Mouse (Mus musculus) granulocyte monocyte progenitor cell, adult 5-6 weeks (primary cell): Measurements from ENCODE around the gene Hist1h4c. TPM values are rescaled to one million over a fixed set of nuclear protein-coding genes. Genes with fewer than 3 reads are reported as not detected.

Experiments
- ATAC-seq: replicated peaks from 2 replicates; pipeline ENCODE4 v1.8.0; 2016; ENCODE audit warnings: mild to moderate bottlenecking, moderate TSS enrichment, inconsistent platforms; ENCODE audit not compliant: poor library complexity, severe bottlenecking
- total RNA-seq, 2 experiments: library from RNA; stranded (forward) in 1 of 2; stranded (reverse) in 1 of 2; fragments of 200-712, 200-1000 nt in 1 of 2; fragments of >200 nt in 1 of 2; fragmentation: Nextera tagmentation in 1 of 2; gene quantifications; 2 replicates each; pipeline ENCODE4 v1.2.3; 2014 to 2017

Gene Hist1h4c
- total RNA-seq (2014; fragmentation: Nextera tagmentation), result 14.3 and 82.6 TPM in 2 replicates
- total RNA-seq (2017), result 308 and 366 TPM in 2 replicates

DNA sequence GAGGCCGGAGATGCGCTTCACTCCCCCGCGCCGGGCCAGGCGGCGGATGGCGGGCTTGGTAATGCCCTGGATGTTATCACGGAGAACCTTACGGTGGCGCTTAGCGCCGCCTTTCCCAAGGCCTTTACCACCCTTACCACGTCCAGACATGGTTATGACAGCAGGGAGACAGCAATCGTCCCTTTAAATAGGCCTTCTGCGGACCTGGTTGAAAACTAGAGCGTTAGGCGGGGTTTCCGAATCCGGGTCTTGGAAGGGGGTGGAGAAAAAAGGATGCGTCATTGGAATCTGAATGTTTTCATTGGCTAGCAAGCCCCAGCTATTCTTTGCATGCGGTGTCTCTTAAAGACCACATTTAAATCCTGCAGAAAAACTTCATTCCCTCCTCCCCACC is at the start of gene Hist1h4c:
Hist1h4c (minus strand) TSS at position 155 of the 394 bp plus-strand sequence.
- peak; percentile 82 for ATAC-seq

DNA sequence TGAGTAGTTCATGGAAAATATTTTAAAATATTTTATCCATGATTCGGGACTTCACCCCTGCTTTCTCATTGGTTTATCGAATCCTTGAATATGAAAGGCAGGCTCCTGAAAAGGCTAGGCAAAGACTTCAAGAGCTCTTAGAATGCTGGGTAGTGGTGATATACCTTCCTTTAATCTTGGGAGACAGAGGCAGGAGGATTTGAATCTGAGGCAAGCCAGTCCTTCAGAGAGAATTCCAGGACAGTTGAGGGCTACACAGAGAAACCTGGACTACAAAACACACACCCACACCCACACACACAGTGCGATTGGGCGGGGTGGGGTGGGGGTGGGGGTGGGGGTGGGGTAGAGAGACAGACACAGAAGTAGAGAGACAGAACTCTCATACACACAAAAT is 49.6 kb upstream of the Hist1h4c start:
- ATAC-seq, result no peak

DNA sequence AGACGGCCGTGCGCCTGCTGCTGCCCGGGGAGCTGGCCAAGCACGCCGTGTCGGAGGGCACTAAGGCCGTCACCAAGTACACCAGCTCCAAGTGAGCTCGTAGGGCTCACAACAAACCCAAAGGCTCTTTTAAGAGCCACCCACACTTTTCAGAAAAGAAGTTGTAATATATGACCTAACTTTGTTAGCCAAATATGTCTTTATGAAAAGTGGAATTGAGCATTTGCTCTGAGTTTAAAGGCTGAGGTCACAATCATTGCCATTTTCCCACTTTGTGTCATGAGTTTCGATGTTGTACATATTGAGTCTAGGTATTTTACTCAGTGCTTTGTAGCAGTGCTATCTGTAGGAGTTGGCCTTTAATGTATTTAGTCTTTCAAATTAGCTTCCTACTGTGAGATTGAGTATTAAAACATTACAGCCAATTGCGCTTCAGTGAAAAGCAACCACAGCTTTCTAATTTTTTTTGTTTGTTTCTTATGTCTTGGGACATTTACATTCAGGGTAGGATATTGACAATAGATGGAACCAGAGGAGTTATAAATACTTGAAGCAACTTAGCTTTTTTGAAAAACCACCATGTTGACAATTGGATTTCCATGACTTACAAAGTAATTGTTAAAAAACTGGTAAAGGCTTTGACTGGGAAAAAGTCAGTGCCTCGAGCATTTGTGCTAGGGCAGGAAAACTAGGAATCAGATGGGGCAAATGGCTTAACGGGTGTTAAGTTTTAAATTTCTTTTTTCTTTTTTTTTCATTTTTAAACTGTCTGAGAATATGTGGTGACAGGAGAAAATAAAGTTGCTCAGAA is 49.0 kb upstream of the Hist1h4c start:
- peak; percentile 3; the same call in 1 of the 2 replicates for ATAC-seq

DNA sequence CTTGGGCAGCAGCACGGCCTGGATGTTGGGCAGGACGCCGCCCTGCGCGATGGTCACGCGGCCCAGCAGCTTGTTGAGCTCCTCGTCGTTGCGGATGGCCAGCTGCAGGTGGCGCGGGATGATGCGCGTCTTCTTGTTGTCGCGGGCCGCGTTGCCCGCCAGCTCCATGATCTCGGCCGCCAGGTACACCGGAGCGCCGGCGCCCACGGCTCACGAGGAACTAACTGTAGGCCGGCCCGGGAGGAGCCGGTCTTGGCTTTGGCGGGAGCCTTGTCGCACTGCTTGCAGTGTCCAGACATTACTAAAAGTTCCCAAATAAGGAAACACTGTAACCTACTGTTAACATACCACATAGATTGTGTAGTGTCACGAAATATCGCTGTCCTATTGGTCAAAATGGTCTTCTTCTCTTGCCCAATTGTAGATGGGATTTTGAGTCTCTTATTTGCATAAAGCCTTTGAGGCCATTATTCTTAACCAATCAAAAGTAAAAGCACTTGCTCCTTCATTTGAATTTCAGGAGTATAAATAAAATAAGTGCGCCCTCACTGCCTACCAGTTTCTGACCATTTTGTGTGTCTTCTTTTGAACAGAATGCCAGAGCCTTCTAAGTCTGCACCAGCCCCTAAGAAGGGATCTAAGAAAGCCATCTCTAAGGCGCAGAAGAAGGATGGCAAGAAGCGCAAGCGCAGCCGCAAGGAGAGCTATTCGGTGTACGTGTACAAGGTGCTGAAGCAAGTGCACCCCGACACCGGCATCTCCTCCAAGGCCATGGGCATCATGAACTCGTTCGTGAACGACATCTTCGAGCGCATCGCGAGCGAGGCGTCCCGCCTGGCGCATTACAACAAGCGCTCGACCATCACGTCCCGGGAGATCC is 48.2 kb upstream of the Hist1h4c start, which contains the start of gene Hist1h2bb:
Hist1h2bb (plus strand) TSS at position 534 of the 880 bp plus-strand sequence.
- peak; percentile 71 for ATAC-seq

DNA sequence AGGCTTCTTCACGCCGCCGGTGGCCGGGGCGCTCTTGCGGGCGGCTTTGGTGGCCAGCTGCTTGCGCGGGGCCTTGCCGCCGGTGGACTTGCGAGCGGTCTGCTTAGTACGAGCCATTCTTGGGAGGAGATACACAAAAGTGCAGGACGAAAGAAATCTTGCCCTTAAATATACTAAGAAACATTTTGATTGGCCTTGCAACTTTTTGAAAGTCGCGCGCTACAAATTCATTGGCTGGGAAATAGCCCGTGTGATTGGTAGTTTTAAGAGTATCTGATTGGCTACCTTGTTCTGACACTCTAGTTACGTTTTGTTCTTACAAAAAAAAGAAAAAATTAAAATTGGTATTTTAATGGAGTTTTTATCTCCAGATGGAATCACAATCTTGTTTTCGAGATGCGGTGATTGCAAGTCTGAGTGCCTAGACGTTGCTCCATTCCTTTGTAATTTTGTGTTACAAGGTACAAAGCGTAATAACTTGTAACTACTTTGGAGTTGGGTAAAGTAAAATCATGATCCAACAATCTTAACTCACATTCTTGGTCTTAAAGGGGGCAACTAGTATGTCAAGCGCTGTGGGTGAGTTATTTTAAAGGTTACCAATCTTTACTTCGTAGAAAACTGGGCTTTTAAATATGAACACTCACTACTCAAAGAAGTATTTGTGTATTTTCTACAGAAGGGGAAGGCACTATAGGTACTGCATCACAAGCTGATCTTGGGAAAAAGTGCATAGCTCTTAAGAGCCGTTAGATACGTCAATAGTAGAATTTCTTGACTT is 47.3 kb upstream of the Hist1h4c start, which contains the start of gene Hist1h3c:
Hist1h3c (minus strand) TSS at position 222 of the 781 bp plus-strand sequence.
- peak; percentile 50 for ATAC-seq

DNA sequence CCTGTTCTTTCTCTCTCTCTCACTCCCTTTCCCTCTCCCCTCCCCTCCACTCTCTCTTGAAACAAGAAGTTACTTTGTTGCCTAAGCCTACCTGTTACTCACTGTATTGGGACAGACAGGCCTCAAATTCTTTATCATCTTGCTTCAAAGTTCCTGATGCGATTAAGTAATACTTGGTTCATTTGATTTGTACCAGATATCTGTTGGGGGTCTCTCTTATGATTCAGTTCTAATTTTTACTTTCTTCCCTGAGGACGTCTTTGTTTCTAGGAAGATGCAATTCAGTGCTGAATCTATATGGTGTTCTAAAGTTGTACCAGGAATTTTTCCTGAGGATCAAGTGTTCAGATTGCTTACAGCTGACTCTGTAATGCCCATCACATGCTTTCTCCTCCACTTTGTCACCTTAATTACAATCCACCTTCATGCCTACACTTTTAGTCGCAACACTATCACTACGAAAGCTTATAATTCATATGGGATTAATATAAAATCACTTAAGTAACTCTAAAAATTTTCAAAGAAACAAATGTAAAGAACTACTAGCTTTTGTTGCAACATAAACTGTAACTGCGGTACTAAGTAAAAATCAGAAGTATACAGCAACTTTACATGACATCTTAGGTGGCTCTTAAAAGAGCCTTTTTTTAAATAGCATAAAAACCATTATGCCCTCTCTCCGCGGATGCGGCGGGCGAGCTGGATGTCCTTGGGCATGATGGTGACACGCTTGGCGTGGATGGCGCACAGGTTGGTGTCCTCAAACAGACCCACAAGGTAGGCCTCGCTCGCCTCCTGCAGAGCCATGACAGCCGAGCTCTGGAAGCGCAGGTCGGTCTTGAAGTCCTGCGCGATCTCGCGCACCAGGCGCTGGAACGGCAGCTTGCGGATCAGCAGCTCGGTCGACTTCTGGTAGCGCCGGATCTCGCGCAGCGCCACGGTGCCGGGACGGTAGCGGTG is 46.4 kb upstream of the Hist1h4c start:
- 0 out of 2 replicates have a peak, but pooled peaks have one; percentile 8 for ATAC-seq

DNA sequence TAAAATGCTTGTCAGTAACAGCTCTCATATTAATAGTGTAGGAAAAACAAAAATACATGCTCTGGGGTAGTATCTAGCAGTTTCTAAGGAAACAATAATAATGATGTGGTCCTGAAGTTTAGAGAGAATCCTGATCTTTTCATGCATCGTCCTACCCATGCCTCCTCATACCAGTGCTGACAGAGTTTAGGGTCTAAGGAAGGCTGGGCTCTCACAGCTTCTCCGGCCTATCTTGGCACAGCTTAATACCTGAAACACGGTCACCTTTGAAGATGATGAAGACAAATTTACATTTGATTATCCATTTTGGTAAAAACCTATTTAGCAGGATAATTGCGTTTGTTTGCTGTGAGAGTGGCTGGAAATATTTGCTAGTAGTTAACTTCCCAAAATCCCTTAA is 45.7 kb upstream of the Hist1h4c start:
- no peak for ATAC-seq

DNA sequence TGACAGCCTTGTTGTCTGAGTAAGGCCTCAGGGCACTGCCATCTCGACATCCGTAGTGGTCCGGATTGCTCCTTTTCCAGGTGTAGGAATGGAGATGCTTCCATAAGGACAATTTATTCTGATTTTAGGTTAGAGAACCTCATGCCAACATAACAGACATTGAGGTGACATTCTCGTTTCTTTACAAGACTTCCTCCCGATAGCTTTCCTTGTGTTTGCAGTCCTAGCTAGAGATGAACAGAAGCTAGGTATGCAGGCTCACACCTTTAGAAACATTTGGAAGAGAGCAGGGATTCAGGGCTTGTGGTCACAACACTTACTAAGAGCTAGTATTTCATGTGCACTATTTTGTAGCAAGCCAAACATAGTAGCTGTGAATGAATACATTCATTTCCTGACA is 45.0 kb upstream of the Hist1h4c start:
- ATAC-seq, result no peak

DNA sequence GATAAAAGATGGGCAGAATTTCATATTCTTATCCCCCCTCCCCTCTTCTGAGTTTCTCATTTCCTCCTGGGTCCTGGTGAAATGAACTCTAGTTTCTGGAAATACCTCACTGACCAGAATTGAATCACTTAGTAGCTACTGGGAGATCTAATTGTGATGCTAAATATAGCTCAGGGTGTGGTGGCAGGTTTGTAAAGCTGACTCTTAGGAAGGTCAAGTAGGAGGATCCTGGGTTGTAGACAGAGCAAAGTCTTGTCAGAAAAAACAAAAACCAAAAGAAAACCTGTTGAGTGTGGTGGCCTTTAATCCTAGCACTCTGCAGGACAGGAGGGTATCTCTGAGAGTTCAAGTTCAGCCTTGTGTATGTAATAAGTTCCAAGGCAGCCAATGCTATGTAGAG is 43.8 kb upstream of the Hist1h4c start:
- ATAC-seq, result no peak

DNA sequence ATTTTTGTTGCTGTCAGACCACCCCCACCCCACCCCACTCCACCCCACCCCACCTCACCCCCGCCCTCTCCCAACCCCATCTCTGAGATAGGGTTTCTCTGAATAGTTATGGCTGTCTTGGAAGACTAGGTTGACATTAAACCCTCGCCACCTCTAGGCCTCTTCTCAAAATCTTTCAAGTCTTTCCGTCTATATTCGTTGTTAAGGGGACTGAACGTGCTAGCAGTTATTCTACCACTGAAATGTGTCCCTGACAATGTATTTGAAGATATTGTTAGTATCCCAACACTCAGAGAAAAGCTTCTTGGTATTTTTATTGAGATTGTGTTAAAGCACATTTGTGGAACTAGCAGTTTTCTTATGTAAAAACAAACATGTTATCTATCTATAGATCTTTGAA is 42.7 kb upstream of the Hist1h4c start:
- no peak for ATAC-seq

DNA sequence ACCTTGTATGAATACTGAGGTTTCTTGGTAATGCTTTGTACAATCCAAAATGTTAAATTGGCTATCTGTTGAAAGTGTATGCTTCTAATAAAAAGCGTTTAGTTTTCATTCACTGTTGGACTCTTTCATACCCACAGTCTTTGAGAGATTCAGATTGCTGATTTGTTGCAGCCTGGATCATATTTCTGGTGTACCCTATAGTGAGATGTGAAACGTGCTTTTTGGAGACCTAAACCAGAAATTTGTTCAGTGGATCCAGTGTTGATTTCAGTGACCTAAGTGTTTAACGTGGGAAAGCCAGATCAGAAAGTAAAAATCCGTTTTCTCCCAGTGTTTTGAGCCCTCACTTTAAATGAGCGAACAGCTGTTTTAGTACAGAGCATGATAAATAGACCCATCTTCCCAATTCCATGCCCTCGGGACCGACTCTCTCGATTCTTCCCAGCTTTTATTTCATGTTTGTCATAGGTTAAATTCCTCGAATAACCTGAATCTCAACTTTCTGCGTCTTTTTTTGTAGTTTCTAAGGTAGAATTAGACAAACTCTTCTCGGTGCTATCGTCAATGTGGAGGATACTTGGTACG is 42.1 kb upstream of the Hist1h4c start:
- no peak for ATAC-seq

DNA sequence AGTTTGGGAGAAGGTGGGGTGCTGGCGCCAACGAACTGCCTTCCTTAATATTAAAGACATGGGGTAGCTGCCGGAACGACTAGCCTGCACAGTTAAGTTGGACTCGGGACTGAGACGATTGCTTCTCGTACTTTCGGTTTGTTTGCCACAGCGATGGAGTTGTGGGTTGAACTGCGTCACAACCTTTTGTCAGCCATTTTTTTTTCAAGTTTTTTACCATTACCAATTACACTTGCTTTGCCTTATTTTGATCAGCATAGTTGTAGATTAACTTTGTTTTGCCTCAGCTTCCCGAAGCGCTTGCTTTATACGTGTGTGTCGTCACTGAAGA is 41.6 kb upstream of the Hist1h4c start:
- ATAC-seq, result no peak

DNA sequence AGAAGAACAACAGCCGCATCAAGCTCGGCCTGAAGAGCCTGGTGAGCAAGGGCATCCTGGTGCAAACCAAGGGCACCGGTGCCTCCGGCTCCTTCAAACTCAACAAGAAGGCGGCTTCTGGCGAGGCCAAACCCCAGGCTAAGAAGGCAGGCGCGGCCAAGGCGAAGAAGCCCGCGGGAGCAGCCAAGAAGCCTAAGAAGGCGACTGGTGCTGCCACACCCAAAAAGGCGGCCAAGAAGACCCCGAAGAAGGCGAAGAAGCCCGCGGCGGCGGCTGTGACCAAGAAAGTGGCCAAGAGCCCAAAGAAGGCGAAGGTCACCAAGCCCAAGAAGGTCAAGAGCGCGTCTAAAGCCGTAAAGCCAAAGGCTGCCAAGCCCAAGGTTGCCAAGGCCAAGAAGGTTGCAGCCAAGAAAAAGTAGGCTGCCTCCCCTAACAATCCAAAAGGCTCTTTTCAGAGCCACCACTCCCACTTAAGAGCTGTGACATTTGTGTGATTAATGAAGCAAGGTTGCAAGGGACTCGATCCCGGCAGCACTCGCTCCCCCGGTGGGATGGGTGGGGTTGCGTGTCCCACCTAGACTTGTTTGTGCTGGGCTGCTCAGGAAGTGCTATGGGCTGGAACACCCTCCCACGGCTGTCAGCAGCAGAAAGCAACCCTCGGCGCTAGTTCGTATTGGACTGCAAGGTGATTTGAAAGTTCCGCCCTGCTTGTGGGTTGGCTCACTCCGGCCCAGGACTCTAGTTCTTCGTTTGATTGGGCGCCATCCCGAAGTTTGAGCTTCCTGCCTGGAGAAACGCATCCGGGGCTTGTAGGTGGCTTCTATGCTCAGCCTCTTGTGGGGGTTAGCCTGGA is 41.0 kb upstream of the Hist1h4c start:
- ATAC-seq, result peak; percentile 72

DNA sequence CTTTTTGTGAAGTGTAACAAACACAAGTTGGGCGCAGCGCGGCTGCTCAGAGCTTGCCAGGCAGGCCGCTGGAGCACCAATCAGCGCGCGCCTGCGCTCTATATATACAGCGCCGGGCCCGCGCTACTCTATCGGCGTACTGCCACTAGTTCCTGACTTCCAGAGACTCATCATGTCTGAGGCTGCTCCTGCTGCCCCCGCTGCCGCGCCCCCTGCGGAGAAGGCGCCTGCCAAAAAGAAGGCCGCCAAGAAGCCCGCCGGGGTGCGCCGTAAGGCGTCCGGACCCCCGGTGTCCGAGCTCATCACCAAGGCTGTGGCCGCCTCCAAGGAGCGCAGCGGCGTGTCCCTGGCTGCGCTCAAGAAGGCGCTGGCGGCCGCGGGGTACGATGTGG is 40.4 kb upstream of the Hist1h4c start, which contains the start of gene Hist1h1c:
Hist1h1c (plus strand) TSS at position 132 of the 392 bp plus-strand sequence.
- peak; percentile 68 for ATAC-seq

DNA sequence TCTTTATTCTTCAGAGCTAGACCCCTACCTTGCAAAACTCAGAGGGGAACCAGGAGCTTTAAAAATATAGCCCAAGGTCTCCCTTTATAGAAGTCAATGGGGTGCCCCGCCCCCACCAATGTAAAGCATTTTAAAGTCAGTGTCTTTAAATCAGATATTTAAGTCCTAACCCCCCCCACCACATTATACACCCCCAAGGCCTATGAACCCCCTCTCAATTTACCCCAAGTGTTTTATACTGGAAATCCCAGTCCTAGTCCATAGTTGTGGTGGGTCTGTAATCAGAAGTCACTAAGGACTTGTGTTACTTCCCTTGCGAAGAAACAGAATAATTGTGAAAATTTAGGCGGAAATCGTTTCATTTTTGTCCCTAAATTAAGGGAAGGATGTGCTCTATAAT is 39.8 kb upstream of the Hist1h4c start:
- ATAC-seq, result no peak

DNA sequence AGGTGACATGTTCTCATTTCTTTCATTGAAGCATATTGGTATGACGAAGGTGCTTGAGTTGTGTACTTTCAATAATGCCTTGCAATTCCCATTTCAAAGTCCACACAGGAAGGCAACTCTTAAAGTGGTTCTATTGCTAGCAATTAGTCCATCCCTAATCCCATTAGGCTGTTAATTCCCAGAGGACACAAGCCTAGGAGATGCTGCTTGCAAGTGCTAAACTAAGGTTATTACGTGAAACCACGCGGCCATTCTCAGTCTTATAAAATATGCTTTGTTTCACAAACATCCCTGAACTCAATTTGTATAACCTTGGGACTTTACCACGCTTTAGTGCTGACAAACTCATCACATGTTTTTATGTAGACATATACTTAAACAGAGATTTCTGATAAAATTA is 38.8 kb upstream of the Hist1h4c start:
- no peak for ATAC-seq

DNA sequence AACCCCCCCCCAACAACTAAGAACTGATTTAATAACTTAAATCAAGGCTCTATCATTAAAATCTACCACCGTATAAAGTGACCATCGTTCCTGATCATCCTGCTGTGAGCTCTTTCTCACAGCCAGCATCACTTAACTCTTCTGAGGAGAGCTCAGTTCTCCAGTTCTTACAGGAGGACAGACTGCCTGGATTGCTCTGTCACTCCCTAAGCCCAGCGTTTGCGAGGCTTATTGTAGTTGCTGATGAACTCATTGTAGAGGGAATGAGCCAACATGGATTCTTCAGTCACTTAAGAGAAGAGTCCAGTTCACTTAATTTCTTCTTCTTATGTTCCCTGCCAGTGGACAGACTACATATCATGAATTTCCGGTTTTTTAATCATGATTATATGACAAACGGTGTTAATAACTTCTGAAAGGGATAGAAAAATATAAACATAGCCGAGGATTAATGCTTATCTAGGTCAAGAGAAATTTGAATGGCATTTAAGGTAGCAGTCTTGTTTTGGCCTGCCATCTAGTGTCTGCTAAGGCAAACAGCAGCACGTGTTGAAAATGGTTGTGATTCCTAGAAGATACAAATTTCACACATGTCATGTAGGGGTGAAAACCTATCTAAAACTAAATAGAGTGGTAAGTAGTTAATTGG is 34.0 kb upstream of the Hist1h4c start:
- ATAC-seq, result peak; percentile 66; the same call in 1 of the 2 replicates
